Mouse (Mus musculus): ENCODE data around the gene Rps2.

DNA sequence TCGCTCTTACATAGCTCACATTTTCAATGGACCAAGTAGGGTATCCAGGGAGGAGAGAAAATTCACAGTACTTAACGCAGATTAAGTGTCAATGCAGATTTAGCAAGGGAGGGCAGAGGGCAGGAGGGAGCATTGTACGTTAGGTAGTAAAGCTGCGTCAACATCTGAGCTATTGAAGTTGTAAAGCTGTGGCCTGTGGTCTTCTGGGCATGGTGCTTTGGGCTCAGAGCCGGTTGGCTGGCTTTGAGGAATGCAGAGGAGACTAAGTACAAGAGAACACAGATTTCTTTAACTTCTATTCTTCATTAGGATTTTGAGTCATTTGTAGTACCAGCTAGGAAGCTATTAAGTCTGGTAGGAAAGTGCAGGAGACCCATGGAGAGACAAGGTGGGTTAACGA is 2.4 kb upstream of the Rps2 start:
- TF ChIP-seq EP300 (IDR thresholded peaks at IDR 0.05; ENCODE audit: insufficient read depth, low read depth, low read length) (no peak), POLR2A (IDR thresholded peaks at IDR 0.05; ENCODE audit: insufficient read depth, low read depth, low read length) (no peak), CTCF (IDR thresholded peaks at IDR 0.05) (no peak)

All from heart, adult 2 months (tissue).